Mouse (Mus musculus) liver, embryonic 14.5 days (tissue): Measurements from ENCODE around the gene Rad23a.

ENCODE experiments used
- CTCF ChIP-seq: IDR thresholded peaks from 2 replicates; pipeline ENCODE4 v1.5.1; 2016; ENCODE audit warnings: antibody characterized with exemption, low read depth, control low read depth
- EP300 ChIP-seq: IDR thresholded peaks from 2 replicates; pipeline ENCODE4 v1.6.1; 2016; ENCODE audit warnings: antibody characterized with exemption, low read depth

DNA sequence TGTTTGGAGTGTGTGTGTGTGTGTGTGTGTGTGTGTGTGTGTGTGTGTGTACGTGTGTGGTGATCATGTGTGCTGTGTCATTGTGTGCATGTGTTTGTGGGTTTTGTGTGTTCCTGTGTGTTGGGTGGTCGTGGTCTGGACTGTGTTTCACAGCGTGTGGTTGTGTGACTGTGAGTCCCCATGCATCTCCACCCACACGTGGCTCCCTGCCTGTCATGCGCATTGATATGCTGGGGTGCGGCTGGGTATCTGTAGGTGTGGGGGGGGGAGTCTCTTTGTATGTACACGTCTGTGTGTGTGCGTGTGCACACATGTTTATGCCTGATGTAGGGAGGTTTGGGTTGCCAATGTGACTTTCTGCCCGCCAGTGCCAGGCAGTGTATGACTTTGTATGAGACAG, 47.3 kb downstream of the Rad23a start:
- TF ChIP-seq CTCF (no peak), EP300 (no peak)
